19 mouse cellular contexts compared by ENCODE assay signal in the genomic region with DNA sequence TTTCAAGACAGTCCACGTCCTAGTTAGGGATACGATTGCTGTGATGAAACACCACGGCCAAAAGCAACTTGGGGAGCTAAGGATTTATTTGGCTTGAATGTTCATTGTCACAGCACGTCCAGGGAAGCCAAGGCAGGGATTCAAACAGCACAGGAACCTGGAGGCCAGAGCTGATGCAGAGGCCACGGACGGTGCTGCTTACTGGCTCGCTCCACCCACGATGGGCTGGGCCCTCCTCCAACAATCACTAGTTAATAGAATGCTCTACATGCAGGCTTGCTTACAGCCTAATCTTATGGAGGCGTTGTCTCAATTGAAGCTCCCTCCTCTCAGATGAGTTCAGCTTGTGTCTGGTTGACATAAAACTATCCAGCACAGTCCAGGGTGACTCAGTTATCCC. TPM values are rescaled to one million over a fixed set of nuclear protein-coding genes. Genes with fewer than 3 reads are reported as not detected.
"Had no signal": no experiment of that assay in that cellular context is flagged by ENCODE, and none has a peak within 500 bp of the region (broad histone marks: within the 10 kb centered on the region; RNA-seq: fewer than 3 reads in every experiment).

No protein-coding gene starts in this region.

- H3K4me2 ChIP-seq: limb, embryonic 12.5 days; limb, embryonic 15.5 days; liver, embryonic 12.5 days; midbrain, embryonic 13.5 days; stomach, embryonic 15.5 days had no signal

- H3K27me3 ChIP-seq: limb, embryonic 12.5 days; limb, embryonic 15.5 days; liver, embryonic 12.5 days; liver, embryonic 15.5 days; midbrain, embryonic 13.5 days; neural tube, embryonic 13.5 days; stomach, embryonic 15.5 days had no signal

- H3K9me3 ChIP-seq: limb, embryonic 12.5 days; limb, embryonic 15.5 days; liver, embryonic 12.5 days; liver, embryonic 15.5 days; midbrain, embryonic 10.5 days; midbrain, embryonic 13.5 days; neural tube, embryonic 13.5 days; stomach, embryonic 15.5 days had no signal

- H3K4me3 ChIP-seq: limb, embryonic 12.5 days; limb, embryonic 15.5 days; liver, embryonic 12.5 days; liver, embryonic 15.5 days; midbrain, embryonic 10.5 days; midbrain, embryonic 13.5 days; myocyte; neural tube, embryonic 13.5 days; stomach, embryonic 15.5 days had no signal

- DNase-seq: kidney, postnatal 4 days; left cerebral cortex, postnatal 4 days; lung, adult 2 months; retina, postnatal 1 day; right cerebral cortex, postnatal 25 days; spleen, adult 18-20 months; thymus, postnatal 25 days had no signal

- H3K27ac ChIP-seq: kidney, postnatal 0 days; limb, embryonic 12.5 days; limb, embryonic 15.5 days; liver, embryonic 12.5 days; liver, embryonic 15.5 days; midbrain, embryonic 10.5 days; midbrain, embryonic 13.5 days; neural tube, embryonic 13.5 days; stomach, embryonic 15.5 days had no signal

- ATAC-seq: intestine, postnatal 0 days; liver, embryonic 12.5 days; midbrain, embryonic 13.5 days; midbrain, embryonic 16.5 days had no signal

- H3K9ac ChIP-seq: limb, embryonic 12.5 days; limb, embryonic 15.5 days; liver, embryonic 12.5 days; liver, embryonic 15.5 days; midbrain, embryonic 13.5 days; neural tube, embryonic 13.5 days; stomach, embryonic 15.5 days had no signal

RNA-seq across cellular contexts. Expression of a gene that starts 16.7 kb away (rescaled TPM):
- polyA plus RNA-seq: myocyte had no signal
